Mouse (Mus musculus): ENCODE data around the gene Pars2. TPM values are rescaled to one million over a fixed set of nuclear protein-coding genes. Genes with fewer than 3 reads are reported as not detected.

Gene Pars2
- polyA plus RNA-seq (2012; ENCODE audit: low replicate concordance), result 2.2 and 4.6 TPM in 2 replicates

GRCm38 (mm10) chr4:106650833-106651527, at the start of gene Pars2:
Pars2 (plus strand) TSS chr4:106651069.

GRCm38 (mm10) chr4:106617056-106617455, 33.8 kb upstream of the Pars2 start, which contains the start of gene Lexm:
Lexm (minus strand) TSS chr4:106617241.

GRCm38 (mm10) chr4:106622030-106622493, 28.8 kb upstream of the Pars2 start, which contains the start of gene Ttc22:
Ttc22 (plus strand) TSS chr4:106622432.

GRCm38 (mm10) chr4:106678442-106679118, 27.7 kb downstream of the Pars2 start, which contains the start of gene Ttc4:
Ttc4 (minus strand) TSS chr4:106678944.

Other genes with a start within 250 kb of the Pars2 start
- gene Pcsk9, start 186.7 kb upstream of the Pars2 start, polyA plus RNA-seq (2012; ENCODE audit: low replicate concordance), result 0.06 TPM in 1 of 2 replicates, not detected in the other
- gene Bsnd, start 158.8 kb upstream of the Pars2 start, polyA plus RNA-seq (2012; ENCODE audit: low replicate concordance), result not detected in 2 replicates
- 13.8 and 14.6 TPM in 2 replicates for gene Dhcr24, start 90.0 kb upstream of the Pars2 start, polyA plus RNA-seq (2012; ENCODE audit: low replicate concordance)
- not detected in 2 replicates for gene Lexm, start 33.8 kb upstream of the Pars2 start, polyA plus RNA-seq (2012; ENCODE audit: low replicate concordance)
- not detected in 2 replicates for gene Ttc22, start 28.6 kb upstream of the Pars2 start, polyA plus RNA-seq (2012; ENCODE audit: low replicate concordance)
- 2.8 and 19.9 TPM in 2 replicates for gene Ttc4, start 27.9 kb downstream of the Pars2 start, polyA plus RNA-seq (2012; ENCODE audit: low replicate concordance)
- gene Mroh7, start 79.9 kb downstream of the Pars2 start, polyA plus RNA-seq (2012; ENCODE audit: low replicate concordance), result 0.23 and 0.28 TPM in 2 replicates
- gene Fam151a, start 82.8 kb downstream of the Pars2 start, polyA plus RNA-seq (2012; ENCODE audit: low replicate concordance), result not detected in 2 replicates
- 2.4 and 5.9 TPM in 2 replicates for gene Acot11, start 153.9 kb downstream of the Pars2 start, polyA plus RNA-seq (2012; ENCODE audit: low replicate concordance)